Mouse (Mus musculus): Measurements from ENCODE around the gene Gm20479.

Gene Gm20479

GRCm38 (mm10) chr7:27366082-27366844, 9.0 kb upstream of the Gm20479 start:
- no peak for DNase-seq

DNA sequence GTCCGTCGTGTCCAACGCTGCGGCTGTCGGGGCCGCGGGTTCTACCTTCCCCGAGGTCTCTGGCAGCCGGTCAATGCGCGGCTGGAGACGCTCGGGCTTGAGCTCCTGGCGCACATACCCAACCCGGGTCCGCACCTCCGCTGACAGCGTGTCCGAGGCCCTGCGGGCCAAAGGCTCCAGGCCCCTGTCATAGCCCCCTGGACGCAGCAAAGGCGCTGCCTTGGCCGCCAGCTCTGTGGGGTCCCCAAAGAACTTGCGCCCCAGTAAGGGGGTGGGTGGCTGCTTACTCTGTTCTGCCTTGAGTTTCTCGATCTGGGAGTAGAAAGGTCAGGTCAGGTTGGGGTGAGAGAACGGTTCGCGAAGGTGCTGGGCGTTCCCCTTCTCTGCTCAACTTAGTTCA, 7.2 kb upstream of the Gm20479 start:
- no peak for DNase-seq

GRCm38 (mm10) chr7:27361283-27361946, 4.2 kb upstream of the Gm20479 start:
- DNase-seq: peak; percentile 98

GRCm38 (mm10) chr7:27360749-27361148, 3.5 kb upstream of the Gm20479 start:
- DNase-seq: no peak

- DNase-seq: no peak
Measured at GRCm38 (mm10) chr7:27359706-27360358, 2.6 kb upstream of the Gm20479 start.

- DNase-seq: no peak
Measured at GRCm38 (mm10) chr7:27359162-27359561, 1.9 kb upstream of the Gm20479 start.

- DNase-seq: no peak
Measured at GRCm38 (mm10) chr7:27357595-27357978, 368 bp upstream of the Gm20479 start.

DNA sequence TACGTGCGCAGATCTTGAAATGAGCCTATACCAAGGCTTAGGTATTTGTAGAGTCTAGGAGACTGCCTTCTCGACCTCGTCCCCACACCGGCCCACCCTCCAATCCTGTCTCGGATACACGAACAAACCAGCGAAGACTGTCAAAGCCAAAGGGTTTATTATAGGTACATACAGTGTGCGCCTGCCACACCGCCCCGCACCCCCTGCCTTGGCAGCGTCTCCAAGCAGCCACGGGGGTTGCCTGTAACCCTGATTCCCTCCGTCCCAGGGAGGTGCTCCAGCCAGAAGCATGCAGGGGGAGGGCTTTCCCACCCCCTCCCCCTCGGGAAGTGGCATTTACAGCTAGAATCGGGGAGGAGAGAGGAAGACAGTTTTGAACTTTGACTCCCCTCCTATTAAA, 971 bp downstream of the Gm20479 start:
- peak; percentile 50 for DNase-seq

GRCm38 (mm10) chr7:27355745-27356240, 1.4 kb downstream of the Gm20479 start, which contains the start of gene Shkbp1:
Gene Shkbp1 (minus strand): TSS chr7:27356019.
- DNase-seq: peak; percentile 85

DNA sequence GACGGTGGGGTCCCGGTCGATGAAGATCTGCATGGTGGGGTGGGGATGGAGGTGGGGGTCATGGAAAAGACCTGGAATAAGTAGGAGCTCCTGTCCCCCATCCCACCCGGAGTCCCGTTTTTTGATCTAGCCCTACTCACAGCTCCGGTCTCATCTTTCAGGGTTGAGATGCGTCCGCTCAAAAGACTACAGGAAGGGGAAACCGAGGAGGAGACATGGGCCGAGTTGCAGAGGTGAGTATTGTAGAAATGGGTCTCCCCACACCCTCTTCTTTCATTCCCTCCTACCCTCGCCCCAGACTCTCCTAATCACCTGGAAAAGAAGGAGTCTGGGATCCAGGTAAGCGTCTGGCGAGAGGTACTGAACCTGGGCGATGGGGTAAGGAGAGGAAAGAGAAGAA, 2.0 kb downstream of the Gm20479 start:
- DNase-seq: no peak

GRCm38 (mm10) chr7:27354783-27355182, 2.4 kb downstream of the Gm20479 start:
- no peak for DNase-seq

DNA sequence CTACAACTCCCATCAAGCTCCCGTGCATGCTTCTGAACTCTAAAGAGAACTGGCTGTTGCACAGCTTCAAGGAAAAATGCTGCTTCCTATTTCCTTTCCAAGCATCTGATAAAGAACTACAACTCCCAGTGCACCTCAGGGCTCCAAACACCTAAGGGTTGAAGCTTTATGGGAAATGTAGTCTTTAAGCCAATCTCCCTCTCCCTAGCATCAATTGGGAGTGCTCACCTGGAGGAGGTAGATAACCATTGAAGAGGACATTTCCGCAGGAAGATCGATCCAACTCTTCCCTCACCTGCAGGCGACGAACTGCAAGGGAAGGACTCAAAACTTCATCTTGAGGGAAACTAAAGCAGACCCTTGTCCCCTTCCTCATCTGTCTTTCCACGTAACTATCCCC, 3.1 kb downstream of the Gm20479 start:
- peak; percentile 23 for DNase-seq

DNA sequence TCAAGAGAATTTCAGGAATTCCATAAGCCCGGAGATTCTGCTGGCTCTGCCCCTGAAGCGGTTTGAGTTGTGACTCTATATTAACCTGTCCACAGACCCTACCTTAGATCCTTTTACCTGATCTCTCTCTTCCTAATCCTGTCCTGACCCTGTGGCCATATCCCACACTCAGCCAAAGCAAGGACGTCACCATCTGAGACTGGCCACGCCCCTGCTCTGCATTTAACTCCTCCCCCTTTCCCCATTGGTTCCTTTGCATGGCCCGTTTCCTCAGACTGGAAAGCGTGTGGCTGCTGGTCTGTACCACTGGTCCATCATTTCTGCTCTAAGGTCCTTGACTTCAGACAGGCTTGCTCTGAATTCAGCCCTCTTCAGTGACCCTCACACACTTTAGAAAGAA, 11.8 kb downstream of the Gm20479 start:
- DNase-seq: no peak

DNA sequence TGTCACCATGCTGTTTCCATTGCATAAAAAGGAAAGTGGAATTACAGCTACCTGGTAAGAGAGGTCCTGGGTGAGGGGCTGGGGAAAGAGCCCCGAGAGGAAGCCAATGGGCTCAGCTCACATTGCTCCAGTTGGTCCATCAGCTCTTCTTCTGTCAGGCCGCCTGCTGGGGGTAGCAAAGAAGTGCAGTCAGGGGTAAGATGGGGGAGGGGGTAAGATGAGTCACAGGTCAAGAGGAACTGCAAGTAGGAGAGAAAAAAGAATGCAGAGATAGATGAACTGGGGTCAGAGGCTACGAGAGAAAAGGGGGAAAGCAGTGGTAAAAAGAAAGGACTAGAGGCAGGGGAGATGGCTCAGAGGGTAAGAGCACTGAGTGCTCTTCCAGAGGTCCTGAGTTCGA, 14.6 kb downstream of the Gm20479 start:
- no peak for DNase-seq

DNA sequence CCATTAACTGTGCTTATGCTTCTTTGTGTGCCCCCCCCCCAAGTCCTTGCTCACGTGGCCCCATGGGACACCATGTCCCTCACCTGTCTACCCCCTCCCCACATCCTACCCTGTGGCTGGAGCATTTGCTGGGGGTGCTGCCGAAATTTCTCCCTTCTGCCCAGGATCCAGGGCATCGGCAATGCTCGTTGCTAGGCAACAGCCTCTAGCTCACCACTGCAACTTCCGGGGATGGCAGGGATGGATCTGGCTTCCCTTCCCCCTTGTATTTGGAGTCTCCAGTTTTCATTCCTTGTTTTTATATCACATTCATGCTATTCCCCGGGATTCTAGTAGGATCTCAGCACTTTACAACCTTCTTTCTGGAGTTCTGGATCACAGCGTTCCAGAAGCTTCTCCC, 17.7 kb downstream of the Gm20479 start:
- DNase-seq: no peak

- DNase-seq: no peak
Measured at GRCm38 (mm10) chr7:27339114-27339513, 18.1 kb downstream of the Gm20479 start.

DNA sequence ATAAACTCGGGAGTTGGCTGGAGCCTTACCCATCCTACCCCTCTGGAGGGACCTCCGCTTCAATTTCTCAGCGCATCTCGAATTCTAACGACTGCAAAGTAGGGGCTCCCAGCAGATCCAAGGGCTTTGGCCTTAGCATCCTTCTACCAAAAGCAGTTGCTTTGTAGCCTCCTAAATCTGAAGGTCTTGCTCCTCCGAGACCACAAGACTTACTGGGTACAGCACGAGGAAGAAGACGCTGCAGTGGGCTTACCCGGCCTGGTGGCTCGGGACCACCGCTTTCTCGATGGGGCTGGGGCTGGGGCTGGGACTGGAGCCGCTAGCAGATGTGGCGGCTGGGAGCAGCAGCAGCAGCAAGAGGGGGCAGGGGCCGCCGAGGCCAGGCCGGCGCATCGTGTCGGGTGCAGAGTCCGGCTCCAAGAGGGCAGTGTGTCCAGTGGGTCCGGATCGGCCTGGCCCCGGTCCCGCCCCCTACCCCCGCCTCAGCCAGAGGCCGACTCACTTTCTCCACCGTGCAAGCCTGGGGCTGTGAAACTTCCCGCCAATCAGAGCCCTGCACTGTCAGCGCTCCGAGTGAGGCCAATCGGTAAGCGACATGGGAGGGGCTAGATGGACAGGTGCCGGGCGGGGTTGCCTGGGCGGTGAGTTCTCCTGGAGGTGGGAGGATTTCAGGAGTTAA, 19.9 kb downstream of the Gm20479 start, which contains the start of gene Ltbp4:
Gene Ltbp4, minus strand, starts transcription at position 518 of the 679 bp plus-strand sequence.
- DNase-seq: peak; percentile 76

DNA sequence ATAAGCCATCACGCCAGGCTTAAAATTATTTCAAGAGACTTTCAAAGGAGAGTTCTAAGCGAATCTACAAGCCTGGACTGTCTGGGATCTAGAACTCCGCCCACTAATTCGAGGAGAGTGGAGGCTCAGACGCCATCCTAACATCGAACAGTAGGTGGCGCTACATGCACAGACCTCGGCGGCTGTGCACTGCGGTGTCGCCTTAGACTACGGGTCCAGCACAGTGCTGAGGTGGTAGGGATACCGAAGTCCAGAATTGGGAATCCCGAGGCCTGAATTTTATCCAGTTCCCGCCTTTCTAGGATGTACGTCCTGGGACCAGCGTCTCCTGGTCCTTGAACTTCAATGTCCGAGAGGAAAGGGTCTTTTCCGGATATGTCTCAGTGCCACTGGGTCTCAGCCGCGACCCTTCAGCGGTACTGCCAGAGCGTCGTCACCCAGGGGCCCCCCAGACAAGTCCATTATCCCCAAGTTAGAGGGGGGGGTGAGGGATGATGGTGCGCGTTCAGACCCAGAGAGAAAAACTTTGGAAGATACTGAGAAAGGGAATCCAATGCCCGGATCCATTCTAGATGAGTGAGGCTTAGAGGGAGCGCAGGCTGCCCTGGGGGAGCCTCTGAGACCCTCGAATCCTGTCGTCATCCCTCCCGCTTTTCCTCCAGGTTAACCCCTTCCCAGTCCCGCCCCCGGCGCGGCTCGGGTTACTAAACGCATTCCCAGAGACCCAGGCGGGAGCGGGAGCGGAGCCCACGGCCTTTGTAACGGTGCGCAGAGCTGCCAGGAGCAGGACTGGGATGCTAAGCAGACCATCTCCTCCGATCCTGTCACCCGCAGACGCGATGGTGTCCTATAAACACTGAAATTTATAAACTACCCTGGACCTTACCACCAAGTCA, 21.0 kb downstream of the Gm20479 start:
- peak; percentile 92 for DNase-seq

GRCm38 (mm10) chr7:27335011-27335720, 22.1 kb downstream of the Gm20479 start:
- no peak for DNase-seq

DNA sequence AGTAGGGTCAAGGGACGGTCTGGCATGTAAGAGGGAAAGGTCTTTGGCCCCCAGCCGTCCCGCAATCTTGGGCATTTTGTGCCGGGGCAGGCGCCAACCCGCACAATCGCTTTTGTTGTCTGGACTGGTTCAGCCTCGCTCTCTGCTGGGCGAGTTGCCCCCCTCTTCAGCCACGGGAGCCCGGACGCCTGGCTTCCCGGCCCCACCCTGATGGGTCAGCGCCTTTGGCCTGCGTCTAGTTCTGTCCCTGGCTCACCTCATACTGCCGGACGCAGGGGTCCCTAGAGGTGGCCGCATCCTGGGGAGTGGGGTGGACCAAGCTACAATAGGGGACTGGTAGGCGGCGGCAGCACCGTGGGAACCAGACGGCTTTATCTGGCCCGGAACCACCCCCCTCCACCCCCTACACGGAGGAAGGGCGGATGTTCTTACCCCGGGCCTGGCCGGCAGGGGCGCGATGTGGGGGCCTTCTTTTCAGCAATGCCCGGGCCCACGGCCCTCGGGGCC, 22.8 kb downstream of the Gm20479 start:
- peak; percentile 40 for DNase-seq

GRCm38 (mm10) chr7:27333316-27333941, 23.8 kb downstream of the Gm20479 start:
- DNase-seq: peak; percentile 13
